Mouse (Mus musculus) activated CD4-positive, CD25-positive, alpha-beta regulatory T cell, adult 9 weeks (primary cell): ENCODE results near the gene Gm17535. TPM values are rescaled to one million over a fixed set of nuclear protein-coding genes. Genes with fewer than 3 reads are reported as not detected.

Experiments
- polyA plus RNA-seq: library from polyadenylated mRNA; unstranded; fragments of 100-300 nt; shearing (Covaris generic); gene quantifications from one replicate; pipeline ENCODE4 v1.2.1, GENCODE M21; 2017

The Gm17535 gene
- not detected for polyA plus RNA-seq

DNA sequence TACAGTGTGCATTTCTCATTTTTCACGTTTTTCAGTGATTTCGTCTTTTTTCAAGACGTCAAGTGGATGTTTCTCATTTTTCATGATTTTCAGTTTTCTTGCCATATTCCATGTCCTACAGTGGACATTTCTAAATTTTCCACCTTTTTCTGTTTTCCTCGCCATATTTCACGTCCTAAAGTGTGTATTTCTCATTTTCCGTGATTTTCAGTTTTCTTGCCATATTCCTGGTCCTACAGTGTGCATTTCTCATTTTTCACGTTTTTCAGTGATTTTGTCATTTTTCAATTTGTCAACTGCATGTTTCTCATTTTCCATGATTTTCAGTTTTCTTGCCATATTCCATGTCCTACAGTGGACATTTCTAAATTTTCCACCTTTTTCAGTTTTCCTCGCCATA, at the start of gene Gm17535:
Gene Gm17535, plus strand, starts transcription at position 301 of the 400 bp plus-strand sequence.

DNA sequence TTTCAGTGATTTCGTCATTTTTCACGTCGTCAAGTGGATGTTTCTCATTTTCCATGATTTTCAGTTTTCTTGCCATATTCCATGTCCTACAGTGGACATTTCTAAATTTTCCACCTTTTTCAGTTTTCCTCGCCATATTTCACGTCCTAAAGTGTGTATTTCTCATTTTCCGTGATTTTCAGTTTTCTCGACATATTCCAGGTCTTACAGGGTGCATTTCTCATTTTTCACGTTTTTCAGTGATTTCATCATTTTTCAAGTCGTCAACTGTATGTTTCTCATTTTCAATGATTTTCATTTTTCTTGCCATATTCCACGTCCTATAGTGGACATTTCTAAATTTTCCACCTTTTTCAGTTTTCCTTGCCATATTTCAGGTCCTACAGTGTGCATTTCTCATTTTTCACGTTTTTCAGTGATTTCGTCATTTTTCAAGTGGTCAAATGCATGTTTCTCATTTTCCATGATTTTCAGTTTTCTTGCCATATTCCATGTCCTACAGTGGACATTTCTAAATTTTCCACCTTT, 33.9 kb upstream of the Gm17535 start, which contains the start of gene Gm10722:
Gene Gm10722, plus strand, starts transcription at position 478 of the 528 bp plus-strand sequence.

GRCm38 (mm10) chr9:3002794-3003396, 31.5 kb upstream of the Gm17535 start, which contains the start of gene Gm11168:
Gene Gm11168 (plus strand): TSS chr9:3003346.

GRCm38 (mm10) chr9:3012733-3013279, 21.6 kb upstream of the Gm17535 start, which contains the start of gene Gm10721:
Gene Gm10721 (plus strand): TSS chr9:3013140.

GRCm38 (mm10) chr9:3015354-3015753, 19.0 kb upstream of the Gm17535 start, which contains the start of gene Gm10720:
Gene Gm10720 (plus strand): TSS chr9:3015654.

DNA sequence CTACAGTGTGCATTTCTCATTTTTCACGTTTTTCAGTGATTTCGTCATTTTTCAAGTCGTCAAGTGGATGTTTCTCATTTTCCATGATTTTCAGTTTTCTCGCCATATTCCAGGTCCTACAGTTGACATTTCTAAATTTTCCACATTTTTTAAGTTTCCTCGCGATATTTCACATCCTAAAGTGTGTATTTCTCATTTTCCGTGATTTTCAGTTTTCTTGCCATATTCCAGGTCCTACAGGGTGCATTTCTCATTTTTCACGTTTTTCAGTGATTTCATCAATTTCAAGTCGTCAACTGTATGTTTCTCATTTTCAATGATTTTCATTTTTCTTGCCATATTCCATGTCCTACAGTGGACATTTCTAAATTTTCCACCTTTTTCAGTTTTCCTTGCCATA, 17.3 kb upstream of the Gm17535 start, which contains the start of gene Gm10719:
Gene Gm10719, plus strand, starts transcription at position 301 of the 400 bp plus-strand sequence.

GRCm38 (mm10) chr9:3023312-3023984, 11.0 kb upstream of the Gm17535 start, which contains the start of gene Gm10718:
Gene Gm10718 (plus strand): TSS chr9:3023547.

GRCm38 (mm10) chr9:3024912-3025467, 9.4 kb upstream of the Gm17535 start, which contains the start of gene Gm10717:
Gene Gm10717 (plus strand): TSS chr9:3025417.

DNA sequence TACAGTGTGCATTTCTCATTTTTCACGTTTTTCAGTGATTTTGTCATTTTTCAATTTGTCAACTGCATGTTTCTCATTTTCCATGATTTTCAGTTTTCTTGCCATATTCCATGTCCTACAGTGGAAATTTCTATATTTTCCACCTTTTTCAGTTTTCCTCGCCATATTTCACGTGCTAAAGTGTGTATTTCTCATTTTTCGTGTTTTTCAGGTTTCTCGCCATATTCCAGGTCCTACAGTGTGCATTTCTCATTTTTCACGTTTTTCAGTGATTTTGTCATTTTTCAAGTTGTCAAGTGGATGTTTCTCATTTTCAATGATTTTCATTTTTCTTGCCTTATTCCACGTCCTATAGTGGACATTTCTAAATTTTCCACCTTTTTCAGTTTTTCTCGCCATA, 2.2 kb downstream of the Gm17535 start, which contains the start of gene Gm10715:
Gene Gm10715, plus strand, starts transcription at position 301 of the 400 bp plus-strand sequence.

Other genes with a start within 250 kb of the Gm17535 start
- 2.0 TPM for gene Gm10722, start 33.7 kb upstream of the Gm17535 start, polyA plus RNA-seq
- 4.6 TPM for gene Gm11168, start 31.3 kb upstream of the Gm17535 start, polyA plus RNA-seq
- gene Gm10721, start 21.5 kb upstream of the Gm17535 start, polyA plus RNA-seq, result not detected
- gene Gm10720, start 18.9 kb upstream of the Gm17535 start, polyA plus RNA-seq, result not detected
- gene Gm10719, start 17.2 kb upstream of the Gm17535 start, polyA plus RNA-seq, result 3.0 TPM
- 2.2 TPM for gene Gm10718, start 11.1 kb upstream of the Gm17535 start, polyA plus RNA-seq
- gene Gm10717, start 9.2 kb upstream of the Gm17535 start, polyA plus RNA-seq, result 9.8 TPM
- not detected for gene Gm10715, start 2.3 kb downstream of the Gm17535 start, polyA plus RNA-seq